Mouse (Mus musculus): ENCODE data around the gene Alg5.

DNA sequence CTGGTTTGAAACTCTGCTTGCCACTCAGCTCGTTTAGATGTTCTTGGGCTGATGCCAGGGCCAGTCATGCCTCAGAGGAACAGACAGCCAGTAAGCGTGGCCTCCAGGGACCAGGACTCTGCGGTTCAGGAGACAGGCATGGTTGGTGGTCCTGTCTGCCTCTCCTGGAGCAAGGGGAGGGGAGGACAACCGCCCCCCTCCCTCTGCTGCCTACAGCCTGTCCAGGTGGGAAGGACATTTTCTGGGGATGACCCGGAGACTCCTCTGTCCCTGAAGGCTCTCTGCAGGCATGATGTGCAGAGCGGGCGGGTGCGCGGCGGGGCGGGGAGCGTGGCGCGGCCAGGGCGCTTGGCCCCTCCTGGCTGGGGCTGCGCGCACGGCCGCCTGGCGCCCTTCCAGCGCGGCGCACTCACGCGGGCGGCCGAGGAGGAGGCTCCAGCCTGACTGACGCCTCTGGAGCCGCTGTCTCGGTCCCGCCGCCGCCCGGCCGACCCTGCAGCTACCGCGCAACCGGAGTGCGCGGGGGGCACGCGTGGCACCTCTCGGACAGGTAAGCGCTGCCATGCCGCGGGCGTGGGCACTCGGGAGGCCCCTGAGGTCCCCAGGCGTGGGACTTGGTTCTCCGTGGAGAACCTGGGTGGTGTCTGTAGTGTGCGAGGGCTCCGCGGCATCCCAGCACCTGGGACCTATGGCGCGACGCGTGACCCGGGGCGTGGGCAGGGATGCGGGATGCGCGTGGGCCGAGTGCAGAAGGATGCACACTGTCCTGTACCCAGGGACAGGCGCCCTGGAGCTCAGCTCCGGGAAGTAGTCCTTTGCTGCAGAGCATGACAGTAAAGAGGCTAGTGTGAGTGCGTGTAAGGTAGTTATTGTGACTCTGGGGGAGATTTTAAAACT lies 20.1 kb downstream of the Alg5 start, which contains the start of gene Smad9:
- no peak for TF ChIP-seq CTCF (IDR thresholded peaks at IDR 0.05; ENCODE audit: control insufficient read depth, insufficient read depth, low read length)
- TF ChIP-seq POLR2A (IDR thresholded peaks at IDR 0.05; ENCODE audit: borderline replicate concordance, control insufficient read depth, low read depth, low read length), result no peak

Measured in bone marrow, adult 2 months (tissue).